Mouse (Mus musculus) midbrain, embryonic 14.5 days (tissue): ENCODE data around the gene Amigo1. TPM values are rescaled to one million over a fixed set of nuclear protein-coding genes. Genes with fewer than 3 reads are reported as not detected.

Experiments used
- ATAC-seq: fragments of 200-750 bp; cut with Nextera tagmentation; 2 replicates; pipeline ENCODE4 v1.8.0; 2017; ENCODE audit warnings: moderate number of reproducible peaks, moderate library complexity; ENCODE audit not compliant: low FRiP score, low TSS enrichment
- DNase-seq: peaks from one replicate; pipeline ENCODE4 v3.0.0-alpha.2; 2015
- H3K27ac ChIP-seq: fragments of 300-500 bp; sonication (generic); replicated peaks from 2 replicates; pipeline ENCODE4 v1.5.1; 2014; ENCODE audit warnings: mild to moderate bottlenecking, low read depth, low read length, moderate library complexity
- H3K27me3 ChIP-seq: fragments of 300-500 bp; sonication (generic); 2 replicates; pipeline ENCODE4 v1.6.1; 2014; ENCODE audit warnings: low read length, control low read depth, mixed read lengths; ENCODE audit not compliant: control insufficient read depth, insufficient read depth
- H3K36me3 ChIP-seq: fragments of 300-500 bp; sonication (generic); 2 replicates; pipeline ENCODE4 v1.6.1; 2014; ENCODE audit warnings: low read length, control low read depth; ENCODE audit not compliant: control insufficient read depth, insufficient read depth
- H3K4me1 ChIP-seq: fragments of 300-500 bp; sonication (generic); 2 replicates; pipeline ENCODE4 v1.6.1; 2014; ENCODE audit warnings: mild to moderate bottlenecking, antibody characterized with exemption, low read length, control low read depth; ENCODE audit not compliant: control insufficient read depth, insufficient read depth
- H3K4me2 ChIP-seq: fragments of 300-500 bp; sonication (generic); 2 replicates; pipeline ENCODE4 v1.6.1; 2014; ENCODE audit warnings: mild to moderate bottlenecking, low read length, moderate library complexity
- H3K4me3 ChIP-seq: fragments of 300-500 bp; sonication (generic); replicated peaks from 2 replicates; pipeline ENCODE4 v1.5.1; 2014; ENCODE audit warnings: low read depth, low read length
- H3K9ac ChIP-seq: fragments of 300-500 bp; sonication (generic); replicated peaks from 2 replicates; pipeline ENCODE4 v1.6.1; 2014; ENCODE audit warnings: mild to moderate bottlenecking, low read length, moderate library complexity
- H3K9me3 ChIP-seq: fragments of 300-500 bp; sonication (generic); 2 replicates; pipeline ENCODE4 v1.6.1; 2016; ENCODE audit warnings: low read length, control low read depth, mixed read lengths; ENCODE audit not compliant: control insufficient read depth
- WGBS: fragments of 180-500 bp; shearing (Covaris S2); extraction: QIAGEN DNeasy Blood & Tissue Kit; methylation state at CpG from one replicate; pipeline ENCODE4 v1.1.7; 2014; 5-methylcytosine and 5-hydroxymethylcytosine counted together
- polyA plus RNA-seq: library from polyadenylated mRNA; unstranded; fragments of >200 nt; fragmentation: Nextera tagmentation; extraction: Ambion mirVana; gene quantifications from 2 replicates; pipeline ENCODE4 v1.2.1, GENCODE M21; 2014

The Amigo1 gene
- polyA plus RNA-seq, 1 experiment from 2014 or later = 10.2 TPM

GRCm38 (mm10) chr3:108154656-108155055 lies 31.5 kb upstream of the Amigo1 start, which contains the start of gene Gpr61:
TSS of gene Gpr61 (minus strand) at chr3:108154882.
- no peak for ATAC-seq
- Histone ChIP-seq H3K27ac (peak within 1 kb of the TSS; percentile 37; the same call in 1 of the 2 replicates), H3K4me1 (peaks cover 10% of the 10 kb centered on the region), H3K4me3 (peak within 1 kb of the TSS; percentile 21; the same call in 1 of the 2 replicates), H3K4me2 (peak within 1 kb of the TSS; percentile 47), H3K9me3 (no peaks in the 10 kb centered on the region), H3K9ac (peak within 1 kb of the TSS; percentile 48; the same call in 1 of the 2 replicates), H3K27me3 (no peaks in the 10 kb centered on the region), H3K36me3 (no peaks in the 10 kb centered on the region)
- 42% methylated on average over 4 of the region's 4 CpGs for WGBS
- DNase-seq = peak; percentile 59

GRCm38 (mm10) chr3:108158383-108159037 lies 27.6 kb upstream of the Amigo1 start:
- H3K4me3 ChIP-seq = no peak overlapping the region
- no peaks in the 10 kb centered on the region for H3K36me3 ChIP-seq
- peak overlapping the region; percentile 24; the same call in 1 of the 2 replicates for H3K9ac ChIP-seq
- no peaks in the 10 kb centered on the region for H3K9me3 ChIP-seq
- peak; percentile 55 for DNase-seq
- H3K4me2 ChIP-seq = no peak overlapping the region
- peak; percentile 65; the same call in 1 of the 2 replicates for ATAC-seq
- no peaks in the 10 kb centered on the region for H3K27me3 ChIP-seq
- H3K27ac ChIP-seq = peak overlapping the region; percentile 78
- H3K4me1 ChIP-seq = peaks cover 10% of the 10 kb centered on the region
- 31% methylated on average over 9 of the region's 9 CpGs for WGBS

- H3K9ac ChIP-seq = no peak overlapping the region
- H3K4me1 ChIP-seq = peaks cover 13% of the 10 kb centered on the region
- H3K9me3 ChIP-seq = no peaks in the 10 kb centered on the region
- H3K27me3 ChIP-seq = no peaks in the 10 kb centered on the region
- ATAC-seq (no peak), DNase-seq (no peak)
- H3K4me2 ChIP-seq = no peak overlapping the region
- H3K27ac ChIP-seq = no peak overlapping the region
- H3K36me3 ChIP-seq = no peaks in the 10 kb centered on the region
- H3K4me3 ChIP-seq = no peak overlapping the region
- 60% methylated on average over 5 of the region's 5 CpGs for WGBS
Measured at GRCm38 (mm10) chr3:108164091-108164490, 22.0 kb upstream of the Amigo1 start.

- ATAC-seq (peak; percentile 66), DNase-seq (peak; percentile 94)
- H3K4me1 ChIP-seq = peaks cover 13% of the 10 kb centered on the region
- H3K4me3 ChIP-seq = peak overlapping the region; percentile 16; the same call in 1 of the 2 replicates
- no peaks in the 10 kb centered on the region for H3K36me3 ChIP-seq
- peak overlapping the region; percentile 16; the same call in 1 of the 2 replicates for H3K27ac ChIP-seq
- WGBS = 16% methylated on average over 9 of the region's 9 CpGs
- H3K9me3 ChIP-seq = no peaks in the 10 kb centered on the region
- H3K4me2 ChIP-seq = peak overlapping the region; percentile 45
- no peak overlapping the region; the same call in 1 of the 2 replicates for H3K9ac ChIP-seq
- H3K27me3 ChIP-seq = no peaks in the 10 kb centered on the region
Measured at GRCm38 (mm10) chr3:108164807-108165206, 21.3 kb upstream of the Amigo1 start.

GRCm38 (mm10) chr3:108165532-108166315 lies 20.4 kb upstream of the Amigo1 start:
- DNase-seq (no peak), ATAC-seq (no peak)
- no peaks in the 10 kb centered on the region for H3K27me3 ChIP-seq
- H3K4me3 ChIP-seq = no peak overlapping the region
- no peaks in the 10 kb centered on the region for H3K9me3 ChIP-seq
- 20% methylated on average over 10 of the region's 10 CpGs for WGBS
- peak overlapping the region; percentile 74 for H3K27ac ChIP-seq
- H3K36me3 ChIP-seq = no peaks in the 10 kb centered on the region
- no peak overlapping the region for H3K9ac ChIP-seq
- no peak overlapping the region for H3K4me2 ChIP-seq
- peaks cover 13% of the 10 kb centered on the region for H3K4me1 ChIP-seq

- 9% methylated on average over 11 of the region's 11 CpGs for WGBS
- Histone ChIP-seq H3K36me3 (no peaks in the 10 kb centered on the region), H3K4me3 (no peak overlapping the region), H3K27me3 (no peaks in the 10 kb centered on the region), H3K9ac (no peak overlapping the region), H3K27ac (peak overlapping the region; percentile 74), H3K4me1 (peaks cover 13% of the 10 kb centered on the region), H3K4me2 (no peak overlapping the region), H3K9me3 (no peaks in the 10 kb centered on the region)
- peak; percentile 67 for DNase-seq
- ATAC-seq = peak; percentile 31; the same call in 1 of the 2 replicates
Measured at GRCm38 (mm10) chr3:108166486-108167211, 19.5 kb upstream of the Amigo1 start.

- H3K27me3 ChIP-seq = no peaks in the 10 kb centered on the region
- H3K9me3 ChIP-seq = no peaks in the 10 kb centered on the region
- WGBS = 40% methylated on average over 14 of the region's 14 CpGs
- peaks cover 13% of the 10 kb centered on the region for H3K4me1 ChIP-seq
- no peak for ATAC-seq
- H3K4me2 ChIP-seq = no peak overlapping the region
- no peak overlapping the region for H3K9ac ChIP-seq
- H3K4me3 ChIP-seq = no peak overlapping the region
- no peak for DNase-seq
- H3K27ac ChIP-seq = no peak overlapping the region; the same call in 1 of the 2 replicates
- no peaks in the 10 kb centered on the region for H3K36me3 ChIP-seq
Measured at GRCm38 (mm10) chr3:108167499-108167898, 18.6 kb upstream of the Amigo1 start.

GRCm38 (mm10) chr3:108169199-108169598 lies 16.9 kb upstream of the Amigo1 start:
- no peak for DNase-seq
- Histone ChIP-seq H3K36me3 (no peaks in the 10 kb centered on the region), H3K27me3 (no peaks in the 10 kb centered on the region), H3K4me1 (peaks cover 13% of the 10 kb centered on the region), H3K9me3 (no peaks in the 10 kb centered on the region), H3K27ac (no peak overlapping the region), H3K4me3 (no peak overlapping the region), H3K4me2 (no peak overlapping the region), H3K9ac (no peak overlapping the region)
- 46% methylated on average over 3 of the region's 3 CpGs for WGBS
- no peak for ATAC-seq
